Mouse (Mus musculus) neural tube, embryonic 13.5 days (tissue): Measurements from ENCODE around the gene Pold4. TPM values are rescaled to one million over a fixed set of nuclear protein-coding genes. Genes with fewer than 3 reads are reported as not detected.
A peak's percentile ranks its signal among the peaks of the same experiment; 100 is the strongest.

ENCODE experiments used
- ATAC-seq: fragments of 200-750 bp; cut with Nextera tagmentation; 2 replicates; pipeline ENCODE4 v1.8.0; 2017; ENCODE audit warnings: low read depth, mild to moderate bottlenecking, moderate TSS enrichment, moderate library complexity
- H3K27ac ChIP-seq: fragments of 300-500 bp; sonication (generic); replicated peaks from 2 replicates; pipeline ENCODE4 v1.5.1; 2015; ENCODE audit warnings: moderate library complexity, mild to moderate bottlenecking, inconsistent platforms
- H3K27me3 ChIP-seq: fragments of 300-500 bp; sonication (generic); 2 replicates; pipeline ENCODE4 v1.6.1; 2015; ENCODE audit warnings: mild to moderate bottlenecking, inconsistent platforms
- H3K36me3 ChIP-seq: fragments of 300-500 bp; sonication (generic); 2 replicates; pipeline ENCODE4 v1.6.1; 2015; ENCODE audit warnings: mild to moderate bottlenecking, inconsistent platforms
- H3K4me1 ChIP-seq: fragments of 300-500 bp; sonication (generic); replicated peaks from 2 replicates; pipeline ENCODE4 v1.6.1; 2015; ENCODE audit warnings: inconsistent platforms
- H3K4me2 ChIP-seq: fragments of 300-500 bp; sonication (generic); 2 replicates; pipeline ENCODE4 v1.6.1; 2015; ENCODE audit warnings: inconsistent platforms, mild to moderate bottlenecking, moderate library complexity
- H3K4me3 ChIP-seq: fragments of 300-500 bp; sonication (generic); 2 replicates; pipeline ENCODE4 v1.5.1; 2015; ENCODE audit warnings: mild to moderate bottlenecking, inconsistent platforms
- H3K9ac ChIP-seq: fragments of 300-500 bp; sonication (generic); 2 replicates; pipeline ENCODE4 v1.6.1; 2015; ENCODE audit warnings: moderate library complexity, mild to moderate bottlenecking, inconsistent platforms
- H3K9me3 ChIP-seq: fragments of 300-500 bp; sonication (generic); 2 replicates; pipeline ENCODE4 v1.6.1; 2016; ENCODE audit warnings: inconsistent platforms
- WGBS: fragments of 180-500 bp; shearing (Covaris S2); methylation state at CpG from one replicate; pipeline ENCODE4 v1.1.7; 2015; 5-methylcytosine and 5-hydroxymethylcytosine counted together
- microRNA-seq: library from miRNA; unstranded; fragments of <30 nt; microRNA quantifications from one replicate; pipeline ENCODE4, GENCODE M21; 2016
- polyA plus RNA-seq: library from polyadenylated mRNA; unstranded; fragments of >200 nt; fragmentation: Nextera tagmentation; extraction: Ambion mirVana; gene quantifications from 2 replicates; pipeline ENCODE4 v1.2.1, GENCODE M21; 2015

Gene Pold4
- polyA plus RNA-seq, 1 experiment from 2014 or later = 22.1 TPM

DNA sequence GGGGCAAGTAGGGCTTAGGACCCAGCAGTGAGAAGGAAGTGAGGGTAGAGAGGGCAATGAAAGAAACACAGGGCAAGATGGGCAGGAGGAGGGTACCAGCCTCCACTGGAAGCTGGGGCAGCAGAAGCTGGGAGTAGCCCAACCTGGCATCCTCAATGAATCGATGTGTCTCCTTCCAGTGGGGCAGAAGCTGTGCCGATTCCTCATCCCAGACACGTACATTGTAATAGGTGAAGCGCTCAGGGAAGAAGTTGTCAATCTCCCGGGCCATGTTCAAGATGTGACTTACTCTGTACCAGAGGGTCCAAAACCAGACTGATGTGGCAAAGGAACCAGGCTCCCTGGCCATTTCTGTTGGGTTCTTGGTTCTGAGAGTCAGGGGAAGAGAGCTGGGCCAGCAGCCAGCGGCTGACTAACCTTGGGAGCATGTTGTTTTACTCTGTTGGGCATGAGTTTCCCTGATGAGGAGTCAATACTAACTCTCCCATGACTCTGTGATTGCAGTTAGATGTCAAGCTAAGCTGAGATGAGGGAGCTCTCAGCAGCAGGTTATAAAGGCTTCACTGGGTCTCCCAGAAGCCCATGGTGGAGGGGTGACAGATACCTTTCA lies 32.6 kb downstream of the Pold4 start:
- 96% methylated on average over 6 of the region's 6 CpGs for WGBS
- Histone ChIP-seq H3K4me3 (no peak overlapping the region), H3K36me3 (no peaks in the 10 kb centered on the region), H3K9ac (no peak overlapping the region), H3K4me2 (no peak overlapping the region), H3K4me1 (peaks cover 8% of the 10 kb centered on the region), H3K27ac (no peak overlapping the region), H3K9me3 (no peaks in the 10 kb centered on the region), H3K27me3 (peaks cover 24% of the 10 kb centered on the region)
- no peak for ATAC-seq

DNA sequence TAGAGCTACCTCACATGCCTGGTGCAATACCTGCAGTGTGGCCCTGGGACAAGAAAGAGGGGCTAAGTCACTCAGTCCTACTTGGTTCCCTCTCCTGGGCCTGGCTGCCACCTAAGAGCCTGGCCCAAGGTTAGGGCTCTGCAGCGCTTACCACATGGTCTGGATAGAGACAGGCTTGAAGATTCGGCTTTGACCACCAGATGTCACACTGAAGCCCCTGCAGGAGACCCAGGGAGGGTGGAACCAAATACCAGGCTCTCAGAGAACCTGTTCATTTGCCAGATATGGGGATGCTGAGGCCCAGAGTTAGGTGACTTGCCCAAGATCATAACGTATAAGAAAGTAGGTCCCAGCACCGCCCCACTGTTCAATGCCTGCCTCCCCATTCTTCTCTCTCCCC lies 34.3 kb downstream of the Pold4 start:
- Histone ChIP-seq H3K27me3 (peaks cover 41% of the 10 kb centered on the region), H3K36me3 (peaks cover 4% of the 10 kb centered on the region), H3K4me3 (no peak overlapping the region), H3K4me2 (no peak overlapping the region), H3K27ac (no peak overlapping the region), H3K9ac (no peak overlapping the region), H3K4me1 (peaks cover 9% of the 10 kb centered on the region), H3K9me3 (no peaks in the 10 kb centered on the region)
- no peak for ATAC-seq
- WGBS = 66% methylated on average over 4 of the region's 4 CpGs

DNA sequence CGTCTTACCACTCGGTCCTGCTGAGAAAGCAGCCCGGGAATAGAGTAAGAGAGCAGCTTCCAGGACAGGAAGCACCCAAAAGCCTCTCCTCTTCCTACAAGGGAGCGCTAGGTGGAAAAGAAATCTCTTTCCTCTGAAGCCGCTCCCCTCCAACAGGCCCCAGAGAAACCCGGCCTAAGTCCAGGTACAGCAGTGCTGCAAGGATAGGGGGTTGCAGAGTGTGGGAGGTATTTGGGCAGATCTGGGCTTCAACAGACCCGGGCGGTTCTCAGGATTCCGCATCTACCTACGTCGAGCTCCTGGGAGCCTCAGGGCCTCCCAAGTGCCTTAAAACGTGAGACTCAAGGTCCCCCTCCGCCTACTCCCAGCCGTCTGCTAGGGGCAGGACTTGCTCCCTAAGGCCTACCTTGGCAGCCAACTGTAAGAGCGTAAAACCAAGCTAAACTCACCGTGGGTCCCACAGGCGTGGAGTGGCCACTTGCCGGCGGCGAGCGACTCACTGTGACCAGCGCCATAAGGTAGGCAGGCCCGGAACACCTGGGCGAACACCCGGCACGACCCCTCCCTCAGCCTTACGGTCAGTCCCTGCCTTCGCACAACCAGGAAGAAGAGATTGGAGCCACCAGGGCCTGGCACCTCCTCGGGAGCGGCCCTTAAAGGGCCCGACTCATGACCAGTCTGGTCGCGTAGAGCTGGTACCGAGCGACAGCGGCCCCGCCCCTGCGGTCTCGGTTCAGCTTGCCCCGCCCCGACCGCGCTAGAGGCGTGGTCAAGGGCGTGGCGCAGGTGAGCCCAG lies 37.1 kb downstream of the Pold4 start, which contains the start of gene Ssh3:
Ssh3 (minus strand) TSS at position 615 of the 796 bp plus-strand sequence.
- Histone ChIP-seq H3K4me1 (peaks cover 9% of the 10 kb centered on the region), H3K27ac (no peak within 1 kb of the TSS), H3K4me3 (peak within 1 kb of the TSS; percentile 34), H3K4me2 (peak within 1 kb of the TSS; percentile 56), H3K9me3 (no peaks in the 10 kb centered on the region), H3K9ac (peak within 1 kb of the TSS; percentile 56), H3K27me3 (peaks cover 44% of the 10 kb centered on the region), H3K36me3 (peaks cover 24% of the 10 kb centered on the region)
- 6% methylated on average over 46 of the region's 46 CpGs for WGBS
- peak; percentile 66 for ATAC-seq

DNA sequence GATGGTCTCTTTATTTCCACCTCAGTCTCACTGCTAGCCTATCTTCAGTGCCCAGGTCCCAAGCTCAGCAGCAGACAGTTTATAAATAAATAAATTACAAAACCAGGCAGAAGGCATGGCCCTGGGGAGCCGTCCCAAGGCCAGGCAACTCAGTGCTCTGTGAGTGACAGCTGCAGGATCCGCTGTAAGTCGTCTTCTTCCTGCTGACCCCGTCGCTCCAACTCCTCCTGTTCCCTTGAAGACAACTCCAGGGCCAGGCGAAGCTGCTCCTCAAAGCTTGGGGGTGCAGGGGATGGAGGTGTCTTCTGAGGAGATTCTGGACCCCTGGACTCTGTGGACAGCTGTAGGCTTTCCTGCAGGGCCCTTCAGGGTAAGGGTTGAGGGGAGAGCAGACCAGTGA lies 38.5 kb downstream of the Pold4 start:
- H3K4me2 ChIP-seq = no peak overlapping the region
- H3K9me3 ChIP-seq = no peaks in the 10 kb centered on the region
- no peak for ATAC-seq
- H3K27ac ChIP-seq = no peak overlapping the region
- H3K9ac ChIP-seq = no peak overlapping the region
- no peak overlapping the region for H3K4me3 ChIP-seq
- 69% methylated on average over 6 of the region's 6 CpGs for WGBS
- H3K36me3 ChIP-seq = peaks cover 24% of the 10 kb centered on the region
- H3K4me1 ChIP-seq = peaks cover 9% of the 10 kb centered on the region
- H3K27me3 ChIP-seq = peaks cover 44% of the 10 kb centered on the region

DNA sequence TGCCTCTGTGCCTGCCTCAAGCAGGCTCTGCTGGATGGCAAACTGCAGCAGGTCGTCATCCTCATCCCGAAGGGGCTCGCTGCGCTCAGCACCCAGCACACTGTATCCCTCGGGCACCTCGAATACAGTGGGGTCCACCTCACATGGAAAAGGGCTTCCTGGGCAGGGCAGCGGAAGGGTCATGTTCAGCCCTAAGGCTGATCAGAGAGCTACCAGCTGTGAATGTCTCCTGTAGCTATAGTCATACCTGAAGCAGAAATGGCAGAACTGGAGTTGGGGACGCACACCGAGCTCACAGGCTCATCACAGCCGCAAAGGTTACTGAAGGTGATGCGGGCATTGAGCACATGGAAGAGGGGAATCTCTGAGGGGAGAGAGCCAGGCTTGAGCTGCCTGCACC lies 39.3 kb downstream of the Pold4 start:
- no peak overlapping the region for H3K9ac ChIP-seq
- no peak overlapping the region for H3K4me3 ChIP-seq
- peaks cover 29% of the 10 kb centered on the region for H3K36me3 ChIP-seq
- no peaks in the 10 kb centered on the region for H3K9me3 ChIP-seq
- H3K27ac ChIP-seq = no peak overlapping the region
- H3K4me1 ChIP-seq = peaks cover 9% of the 10 kb centered on the region
- no peak overlapping the region for H3K4me2 ChIP-seq
- H3K27me3 ChIP-seq = peaks cover 44% of the 10 kb centered on the region
- WGBS = 95% methylated on average over 11 of the region's 11 CpGs
- ATAC-seq = no peak

DNA sequence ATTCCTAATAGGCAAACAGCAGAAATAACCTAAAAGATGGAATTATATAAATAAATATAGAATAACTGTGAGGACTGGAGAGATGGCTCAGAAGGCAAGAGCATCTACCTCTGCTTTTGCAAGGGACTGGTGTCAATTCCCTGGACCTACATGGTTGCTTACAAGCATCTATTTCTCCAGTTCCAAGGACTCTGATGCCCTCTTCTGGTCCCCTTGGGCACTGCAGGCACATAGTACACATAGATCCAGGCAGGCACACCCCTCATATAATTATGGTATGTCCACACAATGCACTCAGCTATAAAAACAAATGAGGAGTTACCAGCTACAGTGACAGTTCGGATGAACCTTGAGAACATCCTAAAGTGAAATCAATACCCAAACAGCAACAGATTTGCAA lies 47.8 kb downstream of the Pold4 start:
- H3K9me3 ChIP-seq = no peaks in the 10 kb centered on the region
- peaks cover 29% of the 10 kb centered on the region for H3K36me3 ChIP-seq
- WGBS = 91% methylated on average over 1 of the region's 1 CpGs
- peaks cover 18% of the 10 kb centered on the region for H3K4me1 ChIP-seq
- H3K27ac ChIP-seq = no peak overlapping the region
- no peak overlapping the region for H3K4me2 ChIP-seq
- H3K27me3 ChIP-seq = peaks cover 4% of the 10 kb centered on the region; the same call in 1 of the 2 replicates
- H3K9ac ChIP-seq = no peak overlapping the region
- H3K4me3 ChIP-seq = no peak overlapping the region
- no peak for ATAC-seq

DNA sequence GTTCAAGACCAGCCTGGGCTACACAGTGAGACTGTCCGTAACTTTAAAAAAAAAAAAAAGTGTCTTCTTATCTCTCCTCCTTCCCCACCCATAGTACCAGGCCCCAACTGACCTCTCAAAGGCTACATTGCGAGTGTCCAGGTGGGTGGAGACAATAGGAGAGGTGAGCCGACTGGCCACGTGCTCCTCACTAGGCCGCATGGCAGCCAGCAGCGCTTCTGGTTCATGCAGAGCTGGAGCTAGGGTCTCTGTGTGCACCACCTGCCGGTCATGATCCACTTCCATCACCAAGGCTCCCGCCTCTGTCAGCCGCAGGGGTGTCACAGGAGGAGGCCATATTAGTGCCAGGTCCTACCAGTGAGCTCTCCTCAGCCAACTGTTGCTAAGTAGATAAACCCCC lies 48.7 kb downstream of the Pold4 start:
- peaks cover 32% of the 10 kb centered on the region for H3K36me3 ChIP-seq
- peaks cover 18% of the 10 kb centered on the region for H3K4me1 ChIP-seq
- H3K4me3 ChIP-seq = no peak overlapping the region
- H3K9ac ChIP-seq = no peak overlapping the region
- H3K9me3 ChIP-seq = no peaks in the 10 kb centered on the region
- no peak overlapping the region for H3K4me2 ChIP-seq
- ATAC-seq = no peak
- 90% methylated on average over 9 of the region's 9 CpGs for WGBS
- no peak overlapping the region for H3K27ac ChIP-seq
- H3K27me3 ChIP-seq = peaks cover 4% of the 10 kb centered on the region; the same call in 1 of the 2 replicates

DNA sequence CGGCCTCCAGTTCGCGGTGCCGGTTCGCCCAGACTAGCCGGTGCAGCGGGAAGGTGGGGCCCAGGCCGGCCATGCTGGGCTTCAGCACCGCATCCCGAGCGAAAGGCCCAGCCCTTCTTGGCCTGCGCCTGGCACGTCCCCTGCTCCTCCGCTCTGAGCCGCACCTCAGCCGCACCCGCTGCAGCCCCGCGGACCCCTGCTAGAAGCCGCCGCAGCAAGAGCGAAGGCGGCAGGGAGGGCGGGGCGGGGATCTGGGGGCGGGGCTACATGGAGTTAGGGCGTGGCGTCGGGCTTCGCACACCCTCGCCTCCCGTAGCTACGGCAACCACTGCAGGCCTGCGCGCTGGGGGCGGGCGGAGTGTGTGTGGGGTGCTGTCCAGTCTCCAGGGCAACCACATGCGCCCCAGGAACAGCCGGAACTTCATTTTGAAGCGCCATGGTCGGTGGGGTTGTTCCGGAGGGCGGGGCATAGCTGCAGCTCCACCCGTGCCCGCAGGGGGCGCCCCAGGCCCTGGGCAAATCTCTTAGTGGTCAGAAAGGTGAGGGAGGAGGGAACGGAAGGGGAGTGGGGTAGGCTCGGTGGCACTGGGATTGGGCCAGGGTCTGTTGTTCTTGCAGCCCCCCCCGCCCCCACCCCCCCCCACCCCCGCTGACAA lies 51.3 kb downstream of the Pold4 start, which contains the start of gene Ankrd13d:
Ankrd13d (minus strand) TSS at position 240 of the 656 bp plus-strand sequence.
- peak; percentile 94 for ATAC-seq

More for the DNA sequence above, 51.3 kb downstream of the Pold4 start, which contains the start of gene Ankrd13d:
- Histone ChIP-seq H3K36me3 (peaks cover 41% of the 10 kb centered on the region), H3K27ac (peak within 1 kb of the TSS; percentile 70), H3K4me2 (peak within 1 kb of the TSS; percentile 74), H3K4me1 (peaks cover 18% of the 10 kb centered on the region), H3K4me3 (peak within 1 kb of the TSS; percentile 62), H3K9ac (peak within 1 kb of the TSS; percentile 87), H3K9me3 (no peaks in the 10 kb centered on the region), H3K27me3 (peaks cover 4% of the 10 kb centered on the region; the same call in 1 of the 2 replicates)
- WGBS = under 1% methylated on average over 49 of the region's 50 CpGs

Small RNA genes lying within 50 kb of the gene (microRNA-seq; reads per million reads assigned to microRNA genes)
- gene Gm26115 (not detected), gene Mir6985 (not detected)

Other genes starting within 250 kb of the Pold4 start
- 2.3 and 3.9 TPM in 2 replicates for gene Acy3, start 245.3 kb upstream of the Pold4 start, polyA plus RNA-seq
- gene Tbx10, start 239.1 kb upstream of the Pold4 start, polyA plus RNA-seq = not detected in 2 replicates
- gene Nudt8, start 231.3 kb upstream of the Pold4 start, polyA plus RNA-seq = 22.5 and 22.9 TPM in 2 replicates
- gene Gm49405, start 231.3 kb upstream of the Pold4 start, polyA plus RNA-seq = 4.7 and 6.0 TPM in 2 replicates
- 6.0 and 7.1 TPM in 2 replicates for gene Doc2g, start 228.6 kb upstream of the Pold4 start, polyA plus RNA-seq
- 217 and 222 TPM in 2 replicates for gene Ndufv1, start 219.1 kb upstream of the Pold4 start, polyA plus RNA-seq
- gene Gstp1, start 193.9 kb upstream of the Pold4 start, polyA plus RNA-seq = 383 and 433 TPM in 2 replicates
- 1.5 and 1.7 TPM in 2 replicates for gene Gstp2, start 185.9 kb upstream of the Pold4 start, polyA plus RNA-seq
- gene Gstp3, start 172.3 kb upstream of the Pold4 start, polyA plus RNA-seq = not detected in 2 replicates
- not detected in 2 replicates for gene Cabp2, start 150.3 kb upstream of the Pold4 start, polyA plus RNA-seq
- 82.6 and 86.4 TPM in 2 replicates for gene Cdk2ap2, start 134.7 kb upstream of the Pold4 start, polyA plus RNA-seq
- 37.0 and 37.8 TPM in 2 replicates for gene Pitpnm1, start 131.9 kb upstream of the Pold4 start, polyA plus RNA-seq
- 92.4 and 94.0 TPM in 2 replicates for gene Aip, start 106.0 kb upstream of the Pold4 start, polyA plus RNA-seq
- not detected in 2 replicates for gene Gpr152, start 92.1 kb upstream of the Pold4 start, polyA plus RNA-seq
- 0.14 TPM in 2 replicates for gene Cabp4, start 87.9 kb upstream of the Pold4 start, polyA plus RNA-seq
- gene Coro1b, start 83.3 kb upstream of the Pold4 start, polyA plus RNA-seq = 119 and 120 TPM in 2 replicates
- 0.54 and 1.2 TPM in 2 replicates for gene Ptprcap, start 78.3 kb upstream of the Pold4 start, polyA plus RNA-seq
- gene Rps6kb2, start 68.5 kb upstream of the Pold4 start, polyA plus RNA-seq = 62.7 and 63.6 TPM in 2 replicates
- 5.1 and 6.6 TPM in 2 replicates for gene Carns1, start 56.4 kb upstream of the Pold4 start, polyA plus RNA-seq
- 0.80 and 0.88 TPM in 2 replicates for gene Tbc1d10c, start 40.6 kb upstream of the Pold4 start, polyA plus RNA-seq
- 683 and 709 TPM in 2 replicates for gene Ppp1ca, start 39.8 kb upstream of the Pold4 start, polyA plus RNA-seq
- 23.5 and 24.9 TPM in 2 replicates for gene Rad9a, start 30.2 kb upstream of the Pold4 start, polyA plus RNA-seq
- gene Clcf1, start 17.7 kb upstream of the Pold4 start, polyA plus RNA-seq = 0.67 and 0.79 TPM in 2 replicates
- gene AC109138.7, start 17.5 kb upstream of the Pold4 start, polyA plus RNA-seq = not detected in 2 replicates
- 7.2 and 8.2 TPM in 2 replicates for gene Ssh3, start 37.3 kb downstream of the Pold4 start, polyA plus RNA-seq
- 29.8 and 33.1 TPM in 2 replicates for gene Ankrd13d, start 51.2 kb downstream of the Pold4 start, polyA plus RNA-seq
- 22.3 and 25.5 TPM in 2 replicates for gene Grk2, start 74.3 kb downstream of the Pold4 start, polyA plus RNA-seq
- 38.2 and 41.5 TPM in 2 replicates for gene Kdm2a, start 166.4 kb downstream of the Pold4 start, polyA plus RNA-seq
- 8.5 and 10.1 TPM in 2 replicates for gene Rhod, start 207.5 kb downstream of the Pold4 start, polyA plus RNA-seq
- gene Syt12, start 245.5 kb downstream of the Pold4 start, polyA plus RNA-seq = 2.7 and 4.2 TPM in 2 replicates